Mouse (Mus musculus) cortical plate, adult 2 months (tissue): Measurements from ENCODE around the gene Agbl1.

Experiments used
- CTCF ChIP-seq: fragments of 200-500 bp; IDR thresholded peaks from 2 replicates; pipeline ENCODE4 v1.5.1; 2011; ENCODE audit warnings: mild to moderate bottlenecking, control low read depth, low read length; ENCODE audit not compliant: insufficient read depth; ENCODE audit errors: extremely low read depth
- POLR2A ChIP-seq: fragments of 200-500 bp; IDR thresholded peaks from 2 replicates; pipeline ENCODE4 v1.6.1; 2011; ENCODE audit warnings: mild to moderate bottlenecking, low read length, control low read depth; ENCODE audit not compliant: insufficient read depth; ENCODE audit errors: extremely low read depth

DNA sequence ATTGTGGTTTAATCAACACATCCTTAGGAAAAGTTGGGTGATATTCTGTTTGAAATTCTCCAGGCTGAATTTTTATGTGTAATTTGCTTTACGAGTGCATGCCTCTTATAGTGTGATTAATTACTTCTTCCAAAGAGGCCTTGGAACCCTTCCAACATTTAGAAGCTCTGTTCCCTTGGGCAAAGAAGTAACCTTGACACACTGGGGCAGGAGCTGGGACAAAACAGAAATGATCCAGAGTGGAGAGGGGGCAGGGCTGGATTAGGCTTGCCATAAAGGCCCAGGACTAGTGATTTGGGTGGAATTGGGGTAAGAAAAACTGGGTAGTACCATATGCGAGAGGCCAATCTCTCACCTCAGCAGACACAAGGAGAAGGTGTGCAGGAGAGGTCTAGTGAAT lies 316.8 kb downstream of the Agbl1 start:
- TF ChIP-seq CTCF, result no peak
- no peak for TF ChIP-seq POLR2A
